Mouse (Mus musculus) limb, embryonic 12.5 days (tissue): Measurements from ENCODE around the gene Eps8l2. TPM values are rescaled to one million over a fixed set of nuclear protein-coding genes. Genes with fewer than 3 reads are reported as not detected.
A peak's percentile ranks its signal among the peaks of the same experiment; 100 is the strongest.

Source experiments
- ATAC-seq: fragments of 200-750 bp; cut with Nextera tagmentation; 2 replicates; pipeline ENCODE4 v1.8.0; 2017; ENCODE audit warnings: low read depth, moderate TSS enrichment; ENCODE audit not compliant: insufficient number of reproducible peaks, insufficient read depth, low FRiP score, low TSS enrichment
- H3K27ac ChIP-seq: fragments of 300-500 bp; sonication (generic); 2 replicates; pipeline ENCODE4 v1.5.1; 2016; ENCODE audit warnings: mild to moderate bottlenecking, moderate library complexity
- H3K27me3 ChIP-seq: fragments of 300-500 bp; sonication (generic); 2 replicates; pipeline ENCODE4 v1.6.1; 2016; ENCODE audit warnings: mild to moderate bottlenecking, moderate library complexity
- H3K36me3 ChIP-seq: fragments of 300-500 bp; sonication (generic); 2 replicates; pipeline ENCODE4 v1.6.1; 2016; ENCODE audit warnings: mild to moderate bottlenecking, moderate library complexity
- H3K4me1 ChIP-seq: fragments of 300-500 bp; sonication (generic); replicated peaks from 2 replicates; pipeline ENCODE4 v1.6.1; 2016
- H3K4me2 ChIP-seq: fragments of 300-500 bp; sonication (generic); 2 replicates; pipeline ENCODE4 v1.6.1; 2016; ENCODE audit warnings: mild to moderate bottlenecking, moderate library complexity
- H3K4me3 ChIP-seq: fragments of 300-500 bp; sonication (generic); replicated peaks from 2 replicates; pipeline ENCODE4 v1.5.1; 2016; ENCODE audit warnings: mild to moderate bottlenecking
- H3K9ac ChIP-seq: fragments of 300-500 bp; sonication (generic); replicated peaks from 2 replicates; pipeline ENCODE4 v1.6.1; 2016; ENCODE audit warnings: mild to moderate bottlenecking, moderate library complexity
- H3K9me3 ChIP-seq: fragments of 300-500 bp; sonication (generic); 2 replicates; pipeline ENCODE4 v1.6.1; 2016; ENCODE audit warnings: mild to moderate bottlenecking, moderate library complexity
- WGBS: fragments of 180-500 bp; shearing (Covaris S2); methylation state at CpG from one replicate; pipeline ENCODE4 v1.1.7; 2016; 5-methylcytosine and 5-hydroxymethylcytosine counted together
- polyA plus RNA-seq: library from polyadenylated mRNA; unstranded; fragments of >200 nt; fragmentation: Nextera tagmentation; extraction: Ambion mirVana; gene quantifications from 2 replicates; pipeline ENCODE4 v1.2.1, GENCODE M21; 2016

Eps8l2 gene
- polyA plus RNA-seq, 1 experiment from 2014 or later: 5.1 TPM

DNA sequence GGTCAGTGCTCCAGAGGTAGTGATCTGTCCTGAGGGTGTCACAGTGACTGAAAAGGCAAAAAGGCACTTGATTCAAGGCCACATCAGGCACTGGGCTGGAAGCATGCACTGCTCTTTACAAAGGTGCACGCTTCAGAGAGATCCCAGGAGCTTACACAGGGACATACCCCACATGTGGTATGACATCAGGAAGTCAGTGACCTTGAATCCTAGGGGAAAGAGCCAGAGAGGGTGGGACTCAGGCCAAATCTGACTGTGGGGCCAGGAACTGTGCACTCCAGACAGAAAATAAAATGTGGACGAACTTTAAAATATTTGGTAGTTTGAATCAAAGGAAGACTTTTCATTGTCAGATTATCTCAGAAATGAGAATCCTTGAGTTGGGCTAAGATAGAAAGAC is 24.3 kb upstream of the Eps8l2 start:
- Histone ChIP-seq H3K9me3 (no peaks in the 10 kb centered on the region), H3K36me3 (peaks cover 99% of the 10 kb centered on the region)

DNA sequence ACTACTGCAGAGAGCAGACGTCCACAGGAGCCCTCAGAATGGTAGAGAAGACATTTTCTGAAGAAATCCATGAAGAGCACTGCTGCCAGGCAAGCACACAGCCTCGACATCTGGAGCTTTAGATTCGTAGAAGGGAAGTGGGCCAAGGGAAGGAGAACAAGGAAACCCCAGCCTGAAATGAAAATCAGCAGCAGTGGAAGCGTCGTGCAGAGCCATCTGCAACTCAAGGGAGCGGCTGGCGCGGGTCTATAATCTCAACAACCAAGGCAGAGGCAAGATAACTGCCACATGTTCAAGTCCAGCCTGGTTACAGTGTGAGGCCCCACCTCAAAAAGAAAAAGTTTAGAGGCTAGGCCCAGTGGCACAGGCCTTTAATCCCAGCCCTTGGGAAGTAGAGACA is 23.6 kb upstream of the Eps8l2 start:
- no peaks in the 10 kb centered on the region for H3K9me3 ChIP-seq
- 89% methylated on average over 8 of the region's 8 CpGs for WGBS

More for the DNA sequence above, 24.3 kb upstream of the Eps8l2 start:
- no peak for ATAC-seq
- Histone ChIP-seq H3K4me1 (no peaks in the 10 kb centered on the region), H3K4me3 (no peak overlapping the region), H3K27ac (no peak overlapping the region), H3K4me2 (no peak overlapping the region), H3K9ac (no peak overlapping the region), H3K27me3 (no peaks in the 10 kb centered on the region)
- WGBS: 91% methylated on average over 2 of the region's 2 CpGs

DNA sequence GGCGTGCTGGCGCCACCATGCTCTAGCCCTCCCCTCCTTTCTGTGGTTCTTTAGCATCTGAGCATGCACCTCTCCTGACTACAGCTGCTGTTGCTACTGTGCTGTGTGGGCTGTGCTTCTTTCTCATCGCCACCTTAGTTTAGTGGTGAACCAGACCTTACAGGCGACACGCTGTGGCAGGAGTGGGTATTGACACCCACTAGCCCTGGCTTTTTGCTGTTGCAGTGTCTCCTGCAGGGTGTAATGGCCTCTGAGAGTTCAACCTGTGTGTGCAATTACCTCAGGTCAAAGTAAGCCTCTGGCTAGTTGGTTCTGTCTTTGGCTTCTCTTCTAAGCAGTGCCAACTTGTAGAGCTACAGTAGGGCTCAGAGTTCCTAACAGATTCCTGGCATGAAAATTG is 22.7 kb upstream of the Eps8l2 start:
- peaks cover 99% of the 10 kb centered on the region for H3K36me3 ChIP-seq

More for the DNA sequence above, 23.6 kb upstream of the Eps8l2 start:
- H3K4me2 ChIP-seq: no peak overlapping the region
- no peaks in the 10 kb centered on the region for H3K4me1 ChIP-seq
- H3K27me3 ChIP-seq: no peaks in the 10 kb centered on the region
- H3K9ac ChIP-seq: no peak overlapping the region
- ATAC-seq: no peak
- no peak overlapping the region for H3K4me3 ChIP-seq
- H3K36me3 ChIP-seq: peaks cover 99% of the 10 kb centered on the region
- no peak overlapping the region for H3K27ac ChIP-seq

DNA sequence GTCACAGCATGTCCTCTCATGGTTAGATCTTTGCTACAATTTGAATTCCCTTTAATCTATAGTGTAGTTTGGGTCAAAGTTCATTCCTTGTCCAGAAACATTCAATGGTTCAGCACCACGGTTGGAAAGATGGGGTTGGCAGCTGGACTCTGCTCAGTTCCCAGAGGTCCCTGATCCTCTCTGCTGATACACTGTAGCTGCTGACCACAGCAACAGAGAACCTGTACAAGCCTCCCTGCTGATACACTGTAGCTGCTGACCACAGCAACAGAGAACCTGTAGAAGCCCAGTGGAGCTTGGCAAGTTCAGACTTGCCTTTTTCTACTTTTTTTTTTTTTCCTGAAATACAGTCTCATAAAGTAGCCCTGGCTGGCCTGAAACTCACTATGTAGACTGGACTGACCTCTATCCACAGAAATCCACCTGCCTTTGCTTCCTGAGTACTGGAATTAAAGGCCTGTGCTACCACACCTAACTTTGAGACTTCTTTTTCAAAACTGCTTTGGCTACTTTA is 21.0 kb upstream of the Eps8l2 start:
- ATAC-seq: no peak
- Histone ChIP-seq H3K4me3 (no peak overlapping the region), H3K9ac (no peak overlapping the region), H3K9me3 (no peaks in the 10 kb centered on the region), H3K4me2 (no peak overlapping the region), H3K27me3 (no peaks in the 10 kb centered on the region), H3K27ac (no peak overlapping the region), H3K36me3 (peaks cover 99% of the 10 kb centered on the region), H3K4me1 (no peaks in the 10 kb centered on the region)
- WGBS: 89% methylated on average over 1 of the region's 1 CpGs

More for the DNA sequence above, 22.7 kb upstream of the Eps8l2 start:
- Histone ChIP-seq H3K27ac (no peak overlapping the region), H3K9ac (no peak overlapping the region), H3K4me2 (no peak overlapping the region), H3K9me3 (no peaks in the 10 kb centered on the region), H3K27me3 (no peaks in the 10 kb centered on the region), H3K4me1 (no peaks in the 10 kb centered on the region), H3K4me3 (no peak overlapping the region)
- 84% methylated on average over 5 of the region's 5 CpGs for WGBS
- ATAC-seq: no peak

DNA sequence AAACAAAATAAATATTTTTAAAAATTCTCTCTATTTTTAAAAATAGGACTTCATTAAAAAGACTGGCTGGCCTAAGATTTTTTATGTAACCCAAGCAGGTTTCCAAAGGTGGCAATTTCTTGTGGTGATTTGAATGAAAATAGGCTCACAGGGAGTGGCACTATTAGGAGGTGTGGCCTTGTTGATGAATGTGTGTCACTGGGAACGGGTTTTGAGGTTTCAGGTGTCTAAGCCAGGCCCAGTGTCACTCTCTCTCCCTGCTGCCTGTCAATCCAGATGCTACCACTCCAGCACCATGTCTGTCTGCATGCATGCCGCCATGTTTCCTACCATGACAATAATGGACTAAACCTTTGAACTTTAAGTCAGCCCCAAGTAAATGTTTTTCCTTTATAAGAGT is 19.2 kb upstream of the Eps8l2 start:
- Histone ChIP-seq H3K36me3 (peaks cover 99% of the 10 kb centered on the region), H3K27me3 (no peaks in the 10 kb centered on the region), H3K4me3 (no peak overlapping the region)

GRCm38 (mm10) chr7:141324686-141325085 is 14.0 kb upstream of the Eps8l2 start:
- no peak for ATAC-seq
- H3K36me3 ChIP-seq: peaks cover 47% of the 10 kb centered on the region
- H3K4me3 ChIP-seq: no peak overlapping the region
- H3K27me3 ChIP-seq: no peaks in the 10 kb centered on the region
- no peak overlapping the region for H3K4me2 ChIP-seq
- H3K9me3 ChIP-seq: no peaks in the 10 kb centered on the region
- H3K4me1 ChIP-seq: peaks cover 23% of the 10 kb centered on the region
- 100% methylated on average over 1 of the region's 1 CpGs for WGBS
- H3K27ac ChIP-seq: no peak overlapping the region
- no peak overlapping the region for H3K9ac ChIP-seq

More for the DNA sequence above, 19.2 kb upstream of the Eps8l2 start:
- no peak overlapping the region for H3K27ac ChIP-seq
- no peaks in the 10 kb centered on the region for H3K9me3 ChIP-seq
- WGBS: 78% methylated on average over 2 of the region's 2 CpGs
- no peak for ATAC-seq
- H3K9ac ChIP-seq: no peak overlapping the region
- H3K4me1 ChIP-seq: 0 out of 2 replicates have a peak, but pooled peaks cover under 1% of the 10 kb centered on the region
- H3K4me2 ChIP-seq: no peak overlapping the region

- ATAC-seq: peak; percentile 14; the same call in 1 of the 2 replicates
- Histone ChIP-seq H3K36me3 (peaks cover 26% of the 10 kb centered on the region), H3K27me3 (no peaks in the 10 kb centered on the region), H3K9me3 (no peaks in the 10 kb centered on the region), H3K4me1 (peaks cover 23% of the 10 kb centered on the region), H3K4me2 (peak overlapping the region; percentile 97), H3K4me3 (peak overlapping the region; percentile 63), H3K27ac (peak overlapping the region; percentile 99), H3K9ac (peak overlapping the region; percentile 95)
- 5% methylated on average over 35 of the region's 35 CpGs for WGBS
These were observed 11.9 kb upstream of the Eps8l2 start for GRCm38 (mm10) chr7:141326546-141327446.

GRCm38 (mm10) chr7:141327469-141328372 is 11.0 kb upstream of the Eps8l2 start, which contains the start of the genes Deaf1 and Tmem80:
Gene Deaf1 (minus strand): TSS chr7:141327690.
Gene Tmem80 (plus strand): TSS chr7:141327739.
- Histone ChIP-seq H3K4me2 (peak within 1 kb of the TSS; percentile 97), H3K4me1 (peaks cover 23% of the 10 kb centered on the region), H3K36me3 (peaks cover 26% of the 10 kb centered on the region), H3K9me3 (no peaks in the 10 kb centered on the region), H3K4me3 (peak within 1 kb of the TSS; percentile 63), H3K27ac (peak within 1 kb of the TSS; percentile 99), H3K9ac (peak within 1 kb of the TSS; percentile 95), H3K27me3 (no peaks in the 10 kb centered on the region)
- under 1% methylated on average over 105 of the region's 105 CpGs for WGBS
- peak; percentile 95 for ATAC-seq

DNA sequence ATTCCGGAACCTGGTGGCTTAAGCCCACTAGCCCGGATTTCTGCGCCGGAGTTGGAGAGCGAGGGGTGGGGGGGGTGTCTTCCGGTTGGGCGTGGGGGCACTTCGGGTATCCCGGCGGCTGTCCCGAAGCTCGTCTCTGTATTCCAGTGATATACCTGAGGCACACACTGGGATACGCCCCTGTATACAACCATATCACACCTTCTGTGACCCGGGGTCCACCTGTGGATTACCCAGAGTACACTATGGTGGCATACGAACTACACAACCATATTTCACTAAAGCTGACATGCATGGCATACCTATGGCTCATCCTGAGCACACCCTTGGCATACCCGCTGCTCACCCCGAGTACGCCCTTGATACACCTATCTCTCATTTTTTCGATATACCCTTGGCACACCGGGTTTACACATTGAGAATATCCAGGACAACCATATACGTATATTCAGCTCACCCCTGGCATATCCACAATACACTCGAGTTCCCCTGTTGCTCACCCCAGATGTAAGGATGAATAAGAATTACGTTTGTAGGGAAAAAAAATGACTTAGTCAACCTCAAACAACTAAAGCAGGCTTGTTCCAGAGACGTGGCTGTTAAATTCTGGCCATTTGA is 10.2 kb upstream of the Eps8l2 start:
- WGBS: 19% methylated on average over 24 of the region's 24 CpGs
- Histone ChIP-seq H3K9me3 (no peaks in the 10 kb centered on the region), H3K27me3 (no peaks in the 10 kb centered on the region), H3K4me2 (peak overlapping the region; percentile 97), H3K4me1 (peaks cover 23% of the 10 kb centered on the region), H3K4me3 (peak overlapping the region; percentile 63), H3K9ac (peak overlapping the region; percentile 95), H3K27ac (peak overlapping the region; percentile 99), H3K36me3 (peaks cover 26% of the 10 kb centered on the region)
- ATAC-seq: peak; percentile 44

DNA sequence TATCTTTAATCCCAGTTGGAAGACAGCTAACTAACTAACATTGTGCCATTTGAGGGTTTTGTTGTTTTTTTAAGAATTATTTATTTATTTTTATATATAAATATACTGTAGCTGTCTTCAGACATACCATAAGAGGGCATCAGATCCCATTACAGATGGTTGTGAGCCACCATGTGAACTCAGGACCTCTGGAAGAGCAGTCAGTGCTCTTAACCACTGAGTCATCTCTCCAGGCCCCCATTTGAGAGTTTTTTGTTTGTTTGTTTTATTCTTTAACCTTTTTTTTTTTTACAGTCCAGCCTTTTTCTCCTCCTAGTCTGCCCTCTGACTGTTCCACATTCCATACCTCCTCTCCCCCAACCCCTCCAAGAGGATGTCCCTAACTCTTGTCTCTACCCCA is 8.0 kb upstream of the Eps8l2 start:
- Histone ChIP-seq H3K27ac (no peak overlapping the region), H3K9ac (no peak overlapping the region), H3K36me3 (peaks cover 33% of the 10 kb centered on the region), H3K4me1 (peaks cover 15% of the 10 kb centered on the region), H3K4me2 (no peak overlapping the region), H3K9me3 (no peaks in the 10 kb centered on the region), H3K4me3 (no peak overlapping the region), H3K27me3 (no peaks in the 10 kb centered on the region)
- ATAC-seq: no peak
